Mouse (Mus musculus) adrenal gland, postnatal 4 days (tissue): ENCODE data around the gene Ankrd13a. TPM values are rescaled to one million over a fixed set of nuclear protein-coding genes. Genes with fewer than 3 reads are reported as not detected.

Experiments
- DNase-seq, 2 experiments: peaks; one replicate each; pipeline ENCODE4 v3.0.0; 2021 to 2022; ENCODE audit warnings: low spot score in 2 of 2, mixed read lengths in 2 of 2
- long read RNA-seq, 2 experiments: library from polyadenylated mRNA; stranded (forward); transcript quantifications; one replicate each; pipeline ENCODE4 v2.0.0; 2021
- total RNA-seq, 2 experiments: library from RNA; stranded (reverse); gene quantifications; 2 replicates each; pipeline ENCODE4 v1.2.3; 2021

The Ankrd13a gene
- total RNA-seq = 100 to 1,000 TPM; 105 to 111 TPM
- long read RNA-seq, experiment 1, transcript Ankrd13a-201 (15 exons, 3,717 nt) = major isoform, 40 of 53 reads
- long read RNA-seq, experiment 1, partial matches to known transcripts = 2 of 53 reads
- long read RNA-seq, experiment 1, other reads (novel, unspliced or antisense) = 11 of 53 reads
- long read RNA-seq, experiment 2, transcript Ankrd13a-201 (15 exons, 3,717 nt) = major isoform, 64 of 88 reads
- long read RNA-seq, experiment 2, partial matches to known transcripts = 8 of 88 reads
- long read RNA-seq, experiment 2, other reads (novel, unspliced or antisense) = 16 of 88 reads

GRCm38 (mm10) chr5:114774403-114775051 is at the start of gene Ankrd13a:
Gene Ankrd13a (plus strand): TSS chr5:114774677.
- DNase-seq = peak; percentile 65 to 87

- no peak for DNase-seq
Observed at GRCm38 (mm10) chr5:114728160-114728559, 46.3 kb upstream of the Ankrd13a start.

GRCm38 (mm10) chr5:114730129-114730528 is 44.3 kb upstream of the Ankrd13a start:
- DNase-seq = no peak

- no peak for DNase-seq
Observed at GRCm38 (mm10) chr5:114731498-114731897, 43.0 kb upstream of the Ankrd13a start.

GRCm38 (mm10) chr5:114731969-114732368 is 42.5 kb upstream of the Ankrd13a start:
- no peak for DNase-seq

- DNase-seq = peak in 1 of 2 experiments; percentile 36
Observed at GRCm38 (mm10) chr5:114733606-114734005, 40.9 kb upstream of the Ankrd13a start.

- no peak for DNase-seq
Observed at GRCm38 (mm10) chr5:114737090-114737887, 37.2 kb upstream of the Ankrd13a start.

GRCm38 (mm10) chr5:114738707-114739241 is 35.7 kb upstream of the Ankrd13a start:
- DNase-seq = no peak

GRCm38 (mm10) chr5:114740595-114740994 is 33.9 kb upstream of the Ankrd13a start:
- DNase-seq = no peak

- DNase-seq = no peak
Observed at GRCm38 (mm10) chr5:114742572-114742971, 31.9 kb upstream of the Ankrd13a start.

GRCm38 (mm10) chr5:114742998-114743696 is 31.3 kb upstream of the Ankrd13a start:
- DNase-seq = no peak

GRCm38 (mm10) chr5:114743697-114744090 is 30.8 kb upstream of the Ankrd13a start:
- no peak for DNase-seq

- no peak for DNase-seq
Observed at GRCm38 (mm10) chr5:114745581-114745980, 28.9 kb upstream of the Ankrd13a start.

GRCm38 (mm10) chr5:114746886-114747285 is 27.6 kb upstream of the Ankrd13a start:
- no peak for DNase-seq

GRCm38 (mm10) chr5:114747521-114747920 is 27.0 kb upstream of the Ankrd13a start:
- no peak for DNase-seq

- DNase-seq = no peak
Observed at GRCm38 (mm10) chr5:114750325-114750724, 24.2 kb upstream of the Ankrd13a start.

GRCm38 (mm10) chr5:114752397-114752796 is 22.1 kb upstream of the Ankrd13a start:
- no peak for DNase-seq

GRCm38 (mm10) chr5:114753384-114753783 is 21.1 kb upstream of the Ankrd13a start:
- DNase-seq = no peak

- no peak for DNase-seq
Observed at GRCm38 (mm10) chr5:114759536-114760090, 14.9 kb upstream of the Ankrd13a start.

GRCm38 (mm10) chr5:114761980-114762379 is 12.5 kb upstream of the Ankrd13a start:
- no peak for DNase-seq
